Mouse (Mus musculus) CH12.LX (cell line): ENCODE data around the gene Sppl2a. TPM values are rescaled to one million over a fixed set of nuclear protein-coding genes. Genes with fewer than 3 reads are reported as not detected.

ENCODE experiments used
- DNase-seq: peaks from one replicate; pipeline ENCODE4 v3.0.0-alpha.2; 2013; ENCODE audit errors: extremely low read depth
- H3K27ac ChIP-seq: 2 replicates; pipeline ENCODE4 v1.5.1; 2012; ENCODE audit warnings: low read depth, mild to moderate bottlenecking, control low read depth, moderate library complexity; ENCODE audit not compliant: insufficient read depth
- H3K27me3 ChIP-seq: replicated peaks from 2 replicates; pipeline ENCODE3; 2012; ENCODE audit warnings: inconsistent platforms
- H3K36me3 ChIP-seq, 2 experiments: replicated peaks in 1 of 2; 2 replicates each; pipeline versions ENCODE3 to v1.6.1; 2012; ENCODE audit warnings: inconsistent platforms in 1 of 2, low read length in 1 of 2, mild to moderate bottlenecking in 1 of 2, mixed read lengths in 1 of 2, moderate library complexity in 1 of 2; ENCODE audit not compliant: control insufficient read depth in 1 of 2, insufficient read depth in 1 of 2
- H3K4me1 ChIP-seq, 2 experiments: 2 replicates each; pipeline ENCODE4 v1.6.1; 2012; ENCODE audit warnings: inconsistent platforms in 1 of 2, moderate library complexity in 1 of 2; ENCODE audit not compliant: insufficient read depth in 2 of 2, control insufficient read depth in 1 of 2
- H3K4me2 ChIP-seq: 2 replicates; pipeline ENCODE4 v1.6.1; 2012; ENCODE audit warnings: low read depth, mild to moderate bottlenecking, control low read depth; ENCODE audit not compliant: poor library complexity, insufficient read depth, severe bottlenecking
- H3K4me3 ChIP-seq, 3 experiments: fragments of 150-350 bp in 1 of 3; sonication (generic) in 1 of 3; replicated peaks in 1 of 3; 2 replicates each; pipeline versions ENCODE3 to v1.5.1; 2011 to 2012; ENCODE audit warnings: low read depth in 2 of 3, low read length in 2 of 3, mild to moderate bottlenecking in 2 of 3, moderate library complexity in 2 of 3, control low read depth in 1 of 3, improper control_type of control experiment in 1 of 3, inconsistent platforms in 1 of 3, mixed read lengths in 1 of 3; ENCODE audit not compliant: poor library complexity in 1 of 3
- H3K79me2 ChIP-seq: replicated peaks from 2 replicates; pipeline ENCODE4 v1.6.1; 2012; ENCODE audit warnings: mild to moderate bottlenecking, moderate library complexity; ENCODE audit not compliant: control insufficient read depth, poor library complexity, insufficient read depth, severe bottlenecking; ENCODE audit errors: extremely low read depth
- H3K9ac ChIP-seq: 2 replicates; pipeline ENCODE4 v1.6.1; 2012; ENCODE audit warnings: low read depth, mild to moderate bottlenecking, control low read depth, moderate library complexity; ENCODE audit not compliant: insufficient read depth
- H3K9me3 ChIP-seq: replicated peaks from 2 replicates; pipeline ENCODE3; 2012; ENCODE audit warnings: low read length, inconsistent platforms, mixed read lengths
- BHLHE40 ChIP-seq: IDR thresholded peaks from 2 replicates; pipeline ENCODE4 v1.6.1; 2011; ENCODE audit warnings: mild to moderate bottlenecking, low read depth, low read length, improper control_type of control experiment
- E2F4 ChIP-seq: IDR thresholded peaks from 2 replicates; pipeline ENCODE4 v1.6.1; 2011; ENCODE audit warnings: low read depth, low read length, improper control_type of control experiment; ENCODE audit not compliant: insufficient replicate concordance
- ELF1 ChIP-seq: IDR thresholded peaks from 2 replicates; pipeline ENCODE4 v1.6.1; 2014; ENCODE audit warnings: low read depth, mild to moderate bottlenecking, inconsistent platforms, low read length, improper control_type of control experiment
- ETS1 ChIP-seq: conservative IDR thresholded peaks from 2 replicates; pipeline ENCODE4 v1.6.1; 2012; ENCODE audit warnings: low read depth, mild to moderate bottlenecking, inconsistent platforms, low read length, improper control_type of control experiment, moderate library complexity
- GABPA ChIP-seq: IDR thresholded peaks from 2 replicates; pipeline ENCODE4 v1.6.1; 2012; ENCODE audit warnings: low read depth, low read length, improper control_type of control experiment, inconsistent platforms; ENCODE audit not compliant: insufficient replicate concordance
- HCFC1 ChIP-seq: IDR thresholded peaks from 2 replicates; pipeline ENCODE4 v1.6.1; 2012; ENCODE audit warnings: low read depth, mild to moderate bottlenecking, inconsistent platforms, low read length, improper control_type of control experiment
- IRF4 ChIP-seq: IDR thresholded peaks from 2 replicates; pipeline ENCODE4 v1.6.1; 2014; ENCODE audit warnings: low read depth, mild to moderate bottlenecking, inconsistent platforms, low read length, improper control_type of control experiment
- JUN ChIP-seq: IDR thresholded peaks from 2 replicates; pipeline ENCODE4 v1.6.1; 2011; ENCODE audit warnings: low read depth, mild to moderate bottlenecking, low read length, improper control_type of control experiment, moderate library complexity; ENCODE audit not compliant: insufficient read depth
- MAZ ChIP-seq: IDR thresholded peaks from 2 replicates; pipeline ENCODE4 v1.6.1; 2012; ENCODE audit warnings: low read depth, mild to moderate bottlenecking, inconsistent platforms, low read length, improper control_type of control experiment, moderate library complexity
- MXI1 ChIP-seq: IDR thresholded peaks from 2 replicates; pipeline ENCODE4 v1.6.1; 2011; ENCODE audit warnings: mild to moderate bottlenecking, low read depth, low read length, improper control_type of control experiment
- NELFE ChIP-seq: IDR thresholded peaks from 2 replicates; pipeline ENCODE4 v1.6.1; 2011; ENCODE audit warnings: low read depth, low read length, improper control_type of control experiment
- PAX5 ChIP-seq: IDR thresholded peaks from 2 replicates; pipeline ENCODE4 v1.6.1; 2012; ENCODE audit warnings: low read length, inconsistent platforms, mixed read lengths
- POLR2A ChIP-seq: IDR thresholded peaks from 2 replicates; pipeline ENCODE4 v1.6.1; 2011; ENCODE audit warnings: low read depth, mild to moderate bottlenecking, improper control_type of control experiment, low read length
- POLR2AphosphoS2 ChIP-seq: IDR thresholded peaks from 2 replicates; pipeline ENCODE4 v1.6.1; 2011; ENCODE audit warnings: low read depth, low read length, improper control_type of control experiment
- RAD21 ChIP-seq: IDR thresholded peaks from 2 replicates; pipeline ENCODE4 v1.6.1; 2011; ENCODE audit warnings: low read depth, mild to moderate bottlenecking, low read length, improper control_type of control experiment, moderate library complexity
- SMC3 ChIP-seq: IDR thresholded peaks from 2 replicates; pipeline ENCODE4 v1.6.1; 2011; ENCODE audit warnings: low read depth, low read length, improper control_type of control experiment
- TBP ChIP-seq: conservative IDR thresholded peaks from 2 replicates; pipeline ENCODE4 v1.6.1; 2011; ENCODE audit warnings: low read depth, low read length, improper control_type of control experiment
- ZMIZ1 ChIP-seq: IDR thresholded peaks from 2 replicates; pipeline ENCODE4 v1.6.1; 2012; ENCODE audit warnings: low read depth, mild to moderate bottlenecking, inconsistent platforms, low read length, improper control_type of control experiment
- dilution Hi-C: fragments of 300-500 bp; cut with MboI; formaldehyde crosslinking; loops from 2 replicates; pipeline ENCODE4 v1.14.3; 2020; ENCODE audit warnings: low sequenced_read_pairs; ENCODE audit not compliant: extremely low pct_unique_long_range_greater_than_20kb, extremely low pct_ligation_motif_present
- in situ Hi-C: fragments of 300-500 bp; cut with MboI; formaldehyde crosslinking; loops from 3 replicates; pipeline ENCODE4 v1.14.3; 2019; ENCODE audit warnings: low sequenced_read_pairs, low pct_ligation_motif_present, low pct_unique_long_range_greater_than_20kb, mixed read lengths
- polyA plus RNA-seq: library from polyadenylated mRNA; unstranded; fragments of >175 nt; gene quantifications from 2 replicates; pipeline ENCODE4 v1.2.1, GENCODE M21; 2012; ENCODE audit warnings: low read depth; ENCODE audit not compliant: insufficient read length
- total RNA-seq, 2 experiments: library from RNA; depleted of rRNA; stranded (reverse); fragments of 300-350 nt in 1 of 2; fragments of >200 nt in 1 of 2; gene quantifications; 2 replicates each; pipeline ENCODE4 v1.2.3; 2012 to 2014

The Sppl2a gene
- total and polyA plus RNA-seq, 3 experiments: 35.3 to 52.4 (median 37.4) TPM

DNA sequence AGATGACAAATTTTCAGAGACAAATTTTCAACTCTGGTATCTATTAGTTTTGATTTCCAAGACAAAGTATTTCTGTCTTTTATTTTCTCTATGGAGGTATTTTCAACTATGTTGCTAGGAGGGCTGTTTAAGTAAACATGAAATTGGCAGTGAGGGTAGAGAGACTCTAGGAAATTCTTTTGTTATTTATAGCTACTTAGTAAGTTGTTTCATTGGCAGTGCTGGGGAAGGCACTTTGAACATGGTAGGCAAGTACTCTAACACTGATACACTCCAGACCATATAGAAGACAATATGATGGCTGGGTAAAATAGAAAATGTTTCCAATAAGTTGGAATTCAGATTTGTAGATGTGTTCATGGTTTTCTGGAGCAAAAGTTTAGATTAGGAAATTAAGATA is 41.3 kb downstream of the Sppl2a start:
- Histone ChIP-seq H3K36me3 (peaks cover 17 to 38% of the 10 kb centered on the region in 2 experiments), H3K9me3 (no peaks in the 10 kb centered on the region)
- TF ChIP-seq PAX5 (no peak), TBP (no peak), MAZ (no peak), HCFC1 (no peak), IRF4 (no peak), NELFE (no peak), E2F4 (no peak), POLR2A (no peak), JUN (no peak)
- TF ChIP-seq, all 38 proteins: peak for 0
- Histone ChIP-seq H3K4me1 (no peaks in the 10 kb centered on the region), H3K27ac (no peak overlapping the region), H3K27me3 (no peaks in the 10 kb centered on the region), H3K4me3 (no peak overlapping the region), H3K4me2 (no peak overlapping the region), H3K79me2 (no peaks in the 10 kb centered on the region), H3K9ac (no peak overlapping the region)
- no peak for DNase-seq
- dilution Hi-C loops (no loop called here), in situ Hi-C loops (no loop called here)

- H3K4me2 ChIP-seq: no peak overlapping the region
- dilution Hi-C loops (no loop called here), in situ Hi-C loops (no loop called here)
- H3K9me3 ChIP-seq: no peaks in the 10 kb centered on the region
- H3K4me3 ChIP-seq: no peak overlapping the region
- peaks cover 0 to 10% of the 10 kb centered on the region in 2 experiments for H3K36me3 ChIP-seq
- no peaks in the 10 kb centered on the region for H3K4me1 ChIP-seq
- H3K79me2 ChIP-seq: no peaks in the 10 kb centered on the region
- DNase-seq: no peak
- no peak overlapping the region for H3K9ac ChIP-seq
- no peak overlapping the region for H3K27ac ChIP-seq
- no peaks in the 10 kb centered on the region for H3K27me3 ChIP-seq
- TF ChIP-seq ELF1: no peak
- no peak for TF ChIP-seq ZMIZ1
- no peak for TF ChIP-seq ETS1
- TF ChIP-seq RAD21: no peak
- TF ChIP-seq MXI1: no peak
- no peak for TF ChIP-seq BHLHE40
- no peak for TF ChIP-seq POLR2AphosphoS2
- TF ChIP-seq IRF4: no peak
- no peak for TF ChIP-seq GABPA
- no peak for TF ChIP-seq SMC3
- TF ChIP-seq, all 38 proteins: peak for 0
Observed at GRCm38 (mm10) chr2:126887141-126887540, 45.9 kb downstream of the Sppl2a start.
